Mouse (Mus musculus) T-helper 17 cell (primary cell): ENCODE results near the gene Rbm39.
"Not testable (repeated sequence)": the region's sequence is repeated elsewhere in the genome, so short reads cannot be mapped to it uniquely, and the experiment has no call there.

Experiments used
- in situ Hi-C, 2 experiments: fragments of 300-600 bp; cut with MboI, MseI; formaldehyde crosslinking; loops; 1 replicate in 1 of 2; 2 replicates in 1 of 2; pipeline ENCODE4 v1.15.1; 2025; ENCODE audit warnings: high pct_unique_total_duplicates in 2 of 2

Rbm39 gene

DNA sequence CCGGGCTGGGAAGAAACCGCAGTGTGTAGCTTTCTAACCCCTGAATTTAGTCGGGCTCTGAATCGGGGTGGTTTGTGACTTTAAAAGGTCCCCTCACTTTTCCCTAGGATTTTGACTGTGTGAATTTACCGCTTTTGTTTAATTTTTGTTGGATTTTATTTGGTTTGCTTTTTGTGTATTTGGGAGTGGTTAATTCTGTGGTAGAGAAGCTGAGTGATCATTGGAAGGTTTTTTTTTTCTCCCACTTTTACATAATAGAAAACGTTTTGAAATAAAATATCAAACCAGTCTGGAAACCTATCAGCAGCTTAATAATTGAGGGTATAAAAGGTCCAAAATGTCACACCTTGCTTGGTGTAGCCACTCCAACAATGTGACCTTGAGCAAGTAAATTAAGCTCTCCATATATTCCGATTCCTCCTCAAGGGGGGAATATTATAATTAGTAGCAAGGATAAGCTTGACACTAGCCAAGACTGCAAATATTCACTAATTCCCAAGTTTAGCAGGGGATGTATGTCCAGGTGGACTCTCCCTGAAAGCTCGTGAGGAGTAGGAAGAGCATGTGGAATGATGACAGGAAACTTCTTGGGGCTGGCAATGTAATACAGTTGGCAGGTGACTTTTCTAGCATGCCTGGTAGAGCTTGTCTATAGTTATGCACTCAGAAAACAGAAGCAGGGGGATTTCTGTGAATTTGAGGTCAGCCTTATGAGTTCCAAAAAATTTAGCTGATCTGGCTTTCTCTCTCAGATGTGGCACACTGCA lies 969 bp upstream of the Rbm39 start:
- in situ Hi-C loops: loop anchor here in 1 of 2 experiments (10.0 kb wide), 2 partner anchors 214 to 784 kb away; no protein-coding TSS in a partner anchor

DNA sequence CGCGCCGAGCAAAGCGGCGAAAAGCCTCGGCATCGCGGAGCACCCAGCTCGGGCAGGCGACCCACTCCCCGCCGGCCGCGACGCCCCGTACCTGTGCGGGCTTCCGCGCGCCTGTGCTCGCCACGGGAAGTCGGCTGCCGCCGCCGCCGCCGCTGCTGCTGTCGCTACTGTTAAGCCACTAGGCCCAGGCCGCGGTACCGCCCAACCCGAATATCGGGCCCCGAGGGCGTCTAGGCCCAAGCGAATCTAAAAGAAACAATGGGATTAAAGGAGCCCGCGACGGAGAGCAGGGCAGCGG lies 293 bp downstream of the Rbm39 start:
- in situ Hi-C loops: loop anchor here in 1 of 2 experiments (5.0 to 10.0 kb wide), 3 partner anchors 37 to 785 kb away; partner anchors contain the start of genes Nfs1 and Romo1

DNA sequence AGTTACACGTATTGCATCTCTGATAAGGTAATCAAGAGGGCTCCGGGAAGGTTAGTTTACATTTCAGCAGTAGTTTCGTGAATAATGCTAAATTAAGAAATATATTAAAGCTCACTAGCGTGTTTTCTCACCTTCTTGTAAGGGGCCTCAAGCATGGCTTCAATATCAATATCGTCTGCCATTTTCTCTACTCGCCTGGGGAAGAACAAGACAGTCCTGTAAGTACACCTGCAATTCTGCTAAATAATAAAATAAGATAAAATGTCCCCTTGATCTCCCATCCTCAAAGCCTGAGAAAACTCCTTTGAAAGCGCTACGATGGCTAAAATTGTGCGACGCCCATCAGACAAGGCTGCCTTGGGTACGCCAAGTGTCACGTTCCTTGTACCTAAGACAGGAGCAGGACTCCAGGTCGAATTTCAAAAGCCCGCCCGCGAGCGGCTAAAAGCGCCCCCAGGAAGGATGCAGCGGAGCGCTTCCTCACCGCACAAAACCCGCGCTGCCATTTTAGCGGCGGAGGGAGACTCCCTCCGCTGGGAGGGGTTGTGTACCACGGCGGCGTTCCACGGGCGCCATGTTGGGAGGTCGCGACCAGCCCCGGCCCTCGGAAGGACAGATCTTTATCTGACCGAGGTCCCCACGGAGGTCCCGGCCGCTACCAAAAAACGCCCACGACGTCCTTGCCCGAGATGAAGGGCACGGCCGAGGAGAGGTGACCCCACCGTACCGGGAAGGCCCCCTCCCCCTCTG lies 817 bp downstream of the Rbm39 start:
- in situ Hi-C loops: loop anchor here in 1 of 2 experiments (5.0 kb wide), 1 partner anchor 37 kb away; the partner anchor contains the start of genes Nfs1 and Romo1

DNA sequence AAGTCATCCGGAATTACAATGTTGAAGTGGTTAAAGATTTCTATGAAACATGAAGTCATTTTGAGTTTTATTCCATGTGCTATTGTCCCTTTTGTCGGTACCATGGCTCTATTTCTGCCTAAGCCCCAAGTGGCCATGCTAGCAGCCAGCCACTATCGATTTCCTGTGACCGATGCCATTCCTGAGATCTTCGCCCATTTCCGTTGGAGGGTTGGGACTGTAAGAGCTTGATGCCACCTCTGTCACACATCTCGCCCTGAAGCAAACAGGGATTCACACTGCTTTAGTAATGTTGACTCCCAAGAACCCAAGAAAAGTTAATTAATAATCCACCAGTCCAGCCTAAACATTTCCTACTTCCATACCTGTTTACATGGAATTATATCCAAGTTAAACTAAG lies 2.4 kb downstream of the Rbm39 start:
- in situ Hi-C loops: loop anchor here in 1 of 2 experiments (5.0 kb wide), 1 partner anchor 35 kb away; the partner anchor contains the start of genes Nfs1 and Romo1

DNA sequence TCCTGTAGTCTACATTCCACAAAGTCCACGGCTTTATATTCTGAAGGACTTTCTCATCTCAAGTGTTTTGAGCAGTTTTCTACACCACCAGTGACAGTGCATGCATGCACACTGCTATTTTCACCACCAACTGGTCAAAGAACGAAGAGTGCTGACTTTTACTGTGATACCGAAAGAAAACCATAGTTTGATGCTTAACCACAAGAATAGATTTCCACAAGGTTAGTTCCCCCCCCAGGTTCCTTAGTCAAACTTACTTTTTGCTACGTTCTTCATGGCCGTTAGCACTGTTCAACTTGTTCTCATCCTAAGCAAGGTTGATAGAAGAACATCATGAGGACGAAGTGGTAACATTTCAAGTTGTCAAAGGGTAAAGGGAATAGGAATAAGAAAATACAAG lies 3.0 kb downstream of the Rbm39 start:
- in situ Hi-C loops: loop anchor here in 1 of 2 experiments (5.0 kb wide), 1 partner anchor 35 kb away; the partner anchor contains the start of genes Nfs1 and Romo1

DNA sequence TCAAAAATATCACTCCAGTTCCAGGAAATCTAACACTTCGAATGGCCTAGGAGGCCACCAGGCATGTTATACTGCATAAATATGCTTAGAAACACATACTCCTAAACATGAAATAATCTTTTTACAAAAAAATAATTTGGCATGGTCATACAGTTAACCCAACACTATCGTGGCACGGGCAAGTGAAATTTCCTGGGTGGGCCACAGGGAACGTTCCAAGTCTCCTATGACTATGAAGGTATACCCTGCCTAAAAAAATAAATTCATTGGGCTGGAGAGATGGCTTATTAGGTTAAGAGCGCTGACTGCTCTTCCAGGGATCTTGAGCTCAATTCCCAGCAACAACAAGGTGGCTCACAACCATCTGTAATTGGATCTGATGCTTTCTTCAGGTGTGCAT lies 13.5 kb downstream of the Rbm39 start:
- in situ Hi-C loops: loop anchor here in 1 of 2 experiments (10.0 kb wide), 1 partner anchor 1292 kb away; no protein-coding TSS in a partner anchor

DNA sequence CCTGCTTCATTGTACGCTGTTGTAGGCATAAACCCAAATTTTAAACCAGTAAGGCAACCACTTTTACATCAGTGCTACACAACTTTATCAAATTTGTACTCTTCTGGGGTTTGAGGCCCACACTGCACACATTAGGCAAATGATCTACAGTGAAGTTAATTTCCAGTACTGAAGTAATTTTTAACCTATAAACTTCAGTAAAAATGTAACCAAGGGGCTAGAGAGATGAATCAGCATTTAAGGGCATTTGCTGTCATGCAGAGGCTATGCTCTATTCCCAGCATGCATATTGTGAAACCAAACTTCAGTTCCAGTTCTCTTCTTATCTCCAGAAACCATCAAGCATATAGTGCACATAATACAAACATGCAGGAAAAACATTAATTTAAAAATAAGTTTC lies 14.6 kb downstream of the Rbm39 start:
- in situ Hi-C loops: loop anchor here in 1 of 2 experiments (10.0 kb wide), 1 partner anchor 1291 kb away; no protein-coding TSS in a partner anchor

DNA sequence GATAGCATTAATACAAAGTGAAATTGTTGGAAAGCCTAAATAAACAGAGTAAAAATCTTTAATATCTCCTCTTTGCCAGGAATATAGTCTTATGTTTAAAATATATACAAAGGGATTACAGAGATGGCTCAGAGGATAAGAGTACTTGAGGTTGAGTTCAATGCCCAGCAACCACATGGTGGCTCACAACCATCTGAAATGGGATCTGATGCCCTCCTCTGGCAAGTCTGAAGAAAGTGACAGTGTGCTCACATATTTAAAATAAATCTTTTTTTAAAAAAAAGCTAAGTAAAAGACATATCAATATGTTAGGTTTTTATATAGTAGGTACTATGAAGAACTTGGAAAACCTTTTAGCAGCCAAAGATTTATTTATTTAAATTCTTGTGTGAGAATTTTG lies 28.5 kb downstream of the Rbm39 start:
- in situ Hi-C loops: no loop called here

DNA sequence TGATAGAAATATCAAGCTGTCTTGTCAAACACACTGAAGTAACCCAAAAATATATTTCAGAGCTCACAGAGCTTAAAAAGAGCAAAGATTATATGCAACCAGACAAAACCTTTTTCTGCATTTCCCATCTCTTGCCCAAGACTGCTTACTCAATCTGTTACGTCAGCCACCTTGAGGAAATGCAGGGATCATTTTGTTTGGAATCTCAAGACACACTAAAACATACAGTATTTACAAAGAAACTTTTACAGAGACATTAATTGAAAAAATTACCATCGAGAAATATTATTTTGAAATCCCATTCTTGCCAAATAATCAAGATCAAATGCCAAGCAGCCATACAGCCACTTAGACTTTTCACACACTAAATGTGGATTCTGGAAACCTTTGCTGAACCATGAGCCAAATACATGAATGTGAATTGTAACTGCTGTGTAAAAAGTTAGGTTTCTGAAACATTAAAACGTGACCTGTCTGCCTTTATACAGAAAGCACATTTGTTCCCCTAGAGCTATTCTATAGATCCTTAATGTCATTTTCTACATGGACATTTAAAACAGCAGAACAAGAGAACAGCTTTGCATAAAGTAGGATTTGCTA lies 32.6 kb downstream of the Rbm39 start:
- in situ Hi-C loops: no loop called here

DNA sequence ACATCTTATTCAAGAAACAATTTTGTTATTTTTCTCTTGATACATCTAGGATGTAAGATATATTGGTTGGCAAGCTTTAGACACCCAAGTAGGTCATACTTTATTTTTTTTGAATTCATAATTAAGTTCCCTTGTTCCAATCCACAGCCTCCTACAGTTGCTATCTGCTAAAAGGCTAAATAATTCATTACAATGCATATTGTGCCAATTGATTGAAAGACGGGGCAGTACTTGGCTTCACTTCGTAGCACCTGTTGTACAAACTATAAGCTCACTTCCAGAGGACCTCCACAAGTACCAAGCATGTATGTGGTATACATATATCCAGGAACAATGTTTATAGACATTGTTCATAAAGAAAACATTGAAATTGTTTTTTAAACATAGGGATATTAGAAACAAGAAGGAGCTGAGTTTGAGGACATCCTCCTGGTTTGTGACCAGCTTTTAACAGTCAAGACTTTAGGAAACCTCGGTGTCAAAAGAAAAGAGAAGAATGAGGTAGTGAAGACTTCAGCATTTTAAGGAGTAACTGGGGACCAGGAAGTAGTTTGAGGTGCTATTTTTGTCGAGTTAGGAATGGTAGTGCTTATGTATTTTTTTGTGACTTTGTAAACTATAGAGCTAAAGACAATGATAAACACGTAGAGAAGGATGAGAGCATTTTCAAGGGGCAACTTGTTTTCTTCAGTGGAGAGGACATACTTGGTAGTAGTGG lies 33.6 kb downstream of the Rbm39 start:
- in situ Hi-C loops: no loop called here

DNA sequence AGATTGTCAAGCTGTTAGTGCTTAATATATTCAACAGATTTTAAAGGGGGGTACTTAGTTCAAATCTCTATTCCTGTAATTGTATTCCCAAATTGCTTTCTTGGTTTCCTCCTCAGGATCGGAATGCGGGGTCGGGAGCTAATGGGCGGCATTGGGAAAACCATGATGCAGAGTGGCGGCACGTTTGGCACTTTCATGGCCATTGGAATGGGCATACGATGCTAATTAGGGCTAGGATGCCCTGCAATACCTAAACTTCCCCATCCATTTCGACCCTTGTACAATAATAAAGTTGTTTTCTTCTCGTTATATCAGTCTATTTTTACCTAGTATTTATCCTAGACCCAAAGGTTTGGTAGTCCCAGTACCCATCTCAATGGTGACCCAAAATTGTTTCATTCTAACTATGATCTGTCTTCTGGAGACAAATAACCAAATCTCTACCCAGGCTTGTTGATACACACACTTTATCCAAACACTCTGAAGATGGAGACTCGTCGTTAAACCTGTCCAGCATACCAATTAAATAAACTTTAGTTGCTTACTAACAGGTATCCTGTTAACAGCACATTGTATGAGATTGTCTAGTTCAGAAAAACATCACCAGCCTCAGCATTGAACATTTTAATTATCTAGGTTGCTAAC lies 34.4 kb downstream of the Rbm39 start:
- in situ Hi-C loops: no loop called here

DNA sequence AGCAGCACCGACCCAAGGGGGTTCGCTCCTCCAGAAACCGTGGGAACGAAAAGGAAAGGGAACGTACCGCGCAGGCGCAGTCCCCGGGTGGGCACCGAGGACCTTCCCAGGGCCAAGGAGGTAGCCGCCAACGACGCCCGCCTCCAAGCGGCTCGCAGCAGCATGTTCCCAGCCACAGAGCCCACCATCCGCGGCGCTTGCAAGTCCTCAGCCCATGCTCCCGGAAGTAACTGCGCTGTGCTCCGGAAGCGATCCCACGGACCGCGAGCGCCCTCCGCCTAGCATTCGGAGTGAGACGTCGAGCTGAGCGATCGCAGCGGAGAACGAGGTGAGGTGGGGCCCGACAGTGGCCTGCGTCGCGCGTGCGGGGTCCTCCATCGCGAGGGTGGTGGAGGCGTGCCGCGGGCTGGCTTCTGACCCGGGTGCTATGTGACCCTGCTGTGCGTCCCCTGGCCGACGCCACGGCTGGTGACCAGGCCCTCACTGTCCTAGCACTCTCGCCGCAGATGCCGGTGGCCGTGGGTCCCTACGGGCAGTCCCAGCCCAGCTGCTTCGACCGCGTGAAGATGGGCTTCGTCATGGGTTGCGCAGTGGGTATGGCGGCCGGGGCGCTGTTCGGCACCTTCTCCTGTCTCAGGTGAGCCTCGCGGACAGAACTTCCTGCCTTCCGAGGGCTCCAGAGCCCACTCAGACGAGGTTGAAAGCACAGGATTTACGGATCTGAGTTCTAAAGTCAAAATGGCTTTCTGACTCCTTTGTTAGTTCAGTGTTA lies 35.9 kb downstream of the Rbm39 start, which contains the start of the genes Romo1 and Nfs1:
Gene Romo1 (plus strand): TSS at position 87 of the 772 bp plus-strand sequence.
Gene Nfs1 (minus strand): TSS at position 234 of the 772 bp plus-strand sequence.
- in situ Hi-C loops: loop anchor here in 1 of 2 experiments (5.0 kb wide), 1 partner anchor 33 kb away; no protein-coding TSS in a partner anchor

DNA sequence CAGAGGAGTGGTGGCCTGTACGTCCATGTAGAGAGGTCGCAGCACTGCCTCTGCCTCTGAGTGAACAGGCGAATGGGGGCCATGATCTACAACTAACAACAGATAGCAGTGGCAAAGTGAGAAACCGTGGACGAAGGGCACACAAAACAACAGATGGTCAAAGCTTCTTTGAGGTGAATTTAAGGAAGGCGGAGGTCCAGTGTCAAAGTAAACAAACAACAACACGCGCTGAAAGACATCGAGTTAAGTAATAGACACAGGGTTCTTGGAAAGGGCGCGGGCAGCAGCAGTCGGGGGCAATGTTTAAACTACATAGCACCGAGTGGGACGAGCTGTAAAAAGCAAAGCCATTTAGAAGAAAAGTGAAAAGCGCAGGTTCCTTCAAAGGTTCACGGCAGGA lies 36.7 kb downstream of the Rbm39 start:
- in situ Hi-C loops: loop anchor here in 1 of 2 experiments (5.0 kb wide), 1 partner anchor 34 kb away; no protein-coding TSS in a partner anchor

DNA sequence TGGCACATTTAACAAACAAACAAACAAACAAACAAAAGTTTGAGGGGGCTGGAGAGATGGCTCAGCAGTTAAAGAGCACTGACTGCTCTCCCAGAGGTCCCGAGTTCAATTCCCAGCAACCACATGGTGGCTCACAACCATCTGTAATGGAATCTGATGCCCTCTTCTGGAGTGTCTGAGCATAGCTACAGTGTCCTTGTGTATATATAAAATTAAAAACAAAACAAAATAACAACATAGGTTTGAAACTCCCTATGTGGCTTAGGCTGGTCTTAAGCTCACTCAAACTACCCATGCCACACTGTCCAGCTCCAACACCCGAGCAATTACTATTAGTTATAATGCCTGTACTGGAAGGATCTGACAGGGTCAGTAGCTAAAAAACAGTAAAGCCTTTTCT lies 37.2 kb downstream of the Rbm39 start:
- in situ Hi-C loops: loop anchor here in 1 of 2 experiments (5.0 kb wide), 1 partner anchor 34 kb away; no protein-coding TSS in a partner anchor

DNA sequence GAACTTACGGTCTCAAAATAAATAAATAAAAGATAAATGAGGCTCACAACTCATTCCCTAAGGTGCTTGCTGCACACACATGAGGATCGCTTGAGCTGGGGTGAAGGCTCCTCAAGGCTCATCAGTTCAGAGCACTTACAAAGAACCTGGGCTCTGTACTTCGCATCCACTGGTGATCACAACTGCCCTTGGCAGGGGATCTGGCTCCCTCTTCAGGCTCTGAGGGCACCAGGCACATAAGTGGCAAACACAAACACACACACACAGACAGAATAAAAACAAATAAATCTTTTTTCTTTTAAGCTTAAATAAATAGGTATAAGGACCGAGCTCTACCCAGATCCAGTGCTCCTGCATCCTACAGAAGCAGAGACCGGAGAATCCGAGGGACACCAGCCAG lies 44.3 kb downstream of the Rbm39 start:
- in situ Hi-C loops: no loop called here

DNA sequence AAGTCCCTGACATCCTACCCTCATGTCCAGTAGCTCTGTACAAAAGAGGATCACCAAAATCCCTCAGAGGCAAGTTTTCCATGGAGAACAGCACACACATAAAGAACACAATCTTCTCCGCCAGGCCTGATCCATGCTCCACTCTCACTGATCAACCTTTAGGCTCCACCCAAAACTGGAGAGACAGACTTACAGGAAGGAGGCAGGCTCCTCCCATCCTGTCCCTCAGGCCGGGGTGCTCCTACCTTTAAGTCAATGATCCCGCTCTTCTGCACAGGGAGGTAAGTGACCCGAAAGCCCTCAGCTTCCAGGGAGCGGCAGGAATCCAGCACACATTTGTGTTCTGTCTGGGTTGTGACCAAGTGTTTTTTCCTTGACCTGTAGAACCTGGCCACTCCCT lies 45.9 kb downstream of the Rbm39 start:
- in situ Hi-C loops: loop anchor here in 1 of 2 experiments (5.0 kb wide), 1 partner anchor 132 kb away; no protein-coding TSS in a partner anchor

DNA sequence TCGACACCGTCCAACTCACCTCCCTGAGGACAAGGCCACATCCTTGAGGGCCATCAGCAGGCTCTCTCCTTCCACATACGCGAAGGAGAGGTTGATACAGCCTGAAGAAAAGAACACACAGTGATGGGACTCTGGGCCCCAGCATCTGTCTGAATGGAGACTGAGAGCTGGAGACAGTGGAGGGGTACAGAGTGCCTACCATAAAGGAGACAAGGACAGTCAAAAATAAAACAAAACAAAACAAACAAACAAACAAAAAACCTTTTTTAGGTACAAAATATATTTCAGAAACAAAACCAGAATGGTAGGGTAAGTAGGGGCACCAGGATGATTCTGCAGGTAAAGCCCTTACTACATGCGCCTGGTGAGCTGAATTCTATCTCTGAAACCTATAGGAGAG lies 53.0 kb downstream of the Rbm39 start, which contains the start of gene Gm28036:
Gene Gm28036 (minus strand): TSS at position 101 of the 400 bp plus-strand sequence.
- in situ Hi-C loops: no loop called here

DNA sequence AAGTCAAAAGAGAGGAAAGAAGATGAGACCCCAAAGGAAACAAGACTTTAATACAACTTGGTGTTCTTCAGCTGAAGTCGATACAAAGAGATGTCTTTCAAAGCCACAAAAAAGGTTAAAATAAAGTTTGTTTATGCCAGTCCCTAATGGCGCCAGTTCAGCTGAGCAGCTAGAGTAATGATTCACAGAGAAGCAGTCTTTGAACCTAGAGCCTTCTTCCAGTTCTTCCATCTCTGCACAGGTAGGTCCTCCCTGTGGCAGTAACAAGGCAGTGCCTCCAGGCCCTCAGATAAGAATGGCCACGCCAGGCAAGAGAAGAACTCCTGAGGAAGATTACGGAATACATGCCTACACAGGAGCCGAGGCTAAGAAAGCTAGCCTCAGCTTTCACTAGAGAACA lies 56.3 kb downstream of the Rbm39 start:
- in situ Hi-C loops: no loop called here

DNA sequence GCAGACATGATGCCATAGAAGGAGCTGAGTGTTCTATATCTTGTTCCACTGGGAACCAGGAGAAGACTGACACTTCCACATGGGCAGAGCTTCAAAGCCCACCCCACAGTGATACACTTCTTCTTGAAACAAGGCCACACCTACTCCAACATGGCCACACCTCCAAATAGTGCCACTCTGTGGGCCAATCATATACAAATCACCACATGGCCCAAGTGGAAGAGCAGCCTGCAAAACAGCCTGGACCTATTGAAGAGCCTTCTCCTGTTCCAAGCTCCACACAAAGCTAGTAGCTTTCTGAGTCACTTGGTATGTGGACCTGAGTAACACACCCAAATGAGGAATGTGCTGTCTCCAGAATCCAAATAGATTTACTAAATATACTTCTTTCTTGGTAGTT lies 60.5 kb downstream of the Rbm39 start:
- in situ Hi-C loops: no loop called here

DNA sequence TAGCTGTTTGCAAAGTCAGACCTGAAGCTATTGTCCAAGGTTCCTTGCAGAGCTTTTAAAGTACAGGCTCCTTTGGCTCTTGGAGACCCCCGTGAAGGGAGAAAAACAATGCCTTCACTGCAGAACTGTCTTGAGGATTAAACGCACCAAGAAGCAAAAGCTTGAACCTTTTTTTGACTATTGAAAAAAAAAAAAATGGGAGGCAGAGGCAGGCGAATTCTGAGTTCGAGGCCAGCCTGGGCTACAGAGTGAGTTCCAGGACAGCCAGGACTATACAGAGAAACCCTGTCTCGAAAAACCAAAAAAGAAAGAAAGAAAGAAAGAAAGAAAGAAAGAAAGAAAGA lies 68.0 kb downstream of the Rbm39 start:
- in situ Hi-C loops: not testable (repeated sequence)
